Mouse (Mus musculus) liver, adult (tissue): ENCODE measurements around the gene Zfp418.
"Not testable (repeated sequence)": the region's sequence is repeated elsewhere in the genome, so short reads cannot be mapped to it uniquely, and the experiment has no call there.

ENCODE experiments used
- GATA4 ChIP-seq: IDR thresholded peaks from 2 replicates; pipeline ENCODE4 v1.6.1; 2014; ENCODE audit warnings: mild to moderate bottlenecking, low read length; ENCODE audit not compliant: insufficient replicate concordance

Gene Zfp418

DNA sequence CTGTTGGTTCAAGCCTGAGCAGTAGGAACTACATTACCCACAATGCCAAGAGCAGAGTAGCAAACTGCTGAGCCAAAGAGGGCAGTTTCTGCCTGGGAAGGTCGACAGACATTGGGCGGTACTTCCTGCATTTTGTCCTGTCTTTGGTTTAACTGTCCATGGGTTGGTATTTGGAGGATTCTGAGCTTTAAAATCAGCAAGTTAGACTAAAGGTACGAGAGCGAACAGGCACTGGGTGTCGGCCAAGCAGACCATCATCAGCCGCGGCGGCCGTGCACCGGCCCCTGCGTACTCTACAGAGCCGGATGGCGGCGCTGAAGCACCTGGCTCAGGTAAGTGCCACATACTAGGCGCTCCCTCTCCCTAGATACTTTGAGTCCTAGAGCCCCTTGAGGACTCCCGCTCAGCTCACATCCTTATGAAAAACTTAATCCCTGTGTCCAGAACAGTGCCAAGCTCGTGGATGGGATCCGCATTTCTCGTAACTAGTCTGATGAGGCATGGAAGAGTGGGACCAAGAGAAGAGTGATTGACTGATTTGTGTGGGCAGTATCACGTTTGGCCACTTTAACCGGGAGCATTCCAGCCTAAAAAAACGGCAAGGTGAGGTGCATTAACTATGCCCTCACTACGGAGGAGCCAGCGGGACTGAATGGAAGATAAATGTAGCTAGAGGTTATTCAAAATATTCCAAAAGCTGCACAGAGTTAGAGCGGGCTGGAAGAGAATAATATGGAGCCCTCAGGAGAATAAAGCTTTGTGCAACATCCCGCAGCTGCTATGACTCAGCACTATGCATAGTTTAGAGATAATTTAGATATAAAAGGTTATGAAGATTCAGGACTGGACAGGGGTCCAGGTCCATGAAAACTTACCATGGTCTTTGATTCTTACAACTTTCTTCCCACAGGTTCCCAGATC, at the start of gene Zfp418:
Gene Zfp418 (plus strand): TSS at position 104 of the 921 bp plus-strand sequence.
- TF ChIP-seq GATA4 = no peak

DNA sequence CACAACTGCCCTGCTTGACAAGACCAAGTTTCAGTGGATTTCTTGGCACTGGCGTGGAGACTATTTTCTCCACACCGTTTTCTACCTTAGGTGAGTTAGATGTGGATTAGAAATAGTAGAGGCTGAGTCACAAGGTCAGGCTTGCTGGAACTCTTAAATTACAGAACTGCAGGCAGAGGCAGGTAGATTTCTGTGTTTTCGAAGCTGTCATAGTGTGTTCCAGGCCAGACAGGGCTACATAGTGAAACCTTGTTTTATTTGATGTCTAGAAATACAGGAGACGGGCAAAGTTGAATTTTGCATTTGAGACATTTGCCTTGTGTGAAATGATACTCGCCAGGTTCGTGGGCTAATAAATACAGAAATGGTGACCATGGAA, 49.5 kb upstream of the Zfp418 start:
- no peak for TF ChIP-seq GATA4

DNA sequence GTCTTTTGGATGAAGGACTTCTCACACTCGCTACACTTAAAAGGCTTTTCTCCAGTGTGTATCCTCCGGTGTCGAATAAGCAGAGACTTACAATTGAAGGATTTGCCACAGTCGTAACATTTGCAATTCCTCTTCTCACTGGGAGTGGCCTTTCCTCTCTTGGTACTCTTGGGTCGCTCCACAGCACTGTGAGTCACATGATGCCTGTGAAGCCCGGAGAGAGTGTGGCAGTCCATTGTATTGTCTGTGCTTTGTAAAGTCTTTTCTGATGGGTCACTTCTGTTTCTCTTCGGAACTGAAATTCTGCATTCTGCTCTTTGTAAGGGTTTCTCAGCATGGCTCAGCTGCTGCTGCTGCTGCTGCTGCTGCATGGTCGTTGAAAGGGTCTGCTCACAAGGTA, 38.4 kb upstream of the Zfp418 start:
- TF ChIP-seq GATA4 = no peak

DNA sequence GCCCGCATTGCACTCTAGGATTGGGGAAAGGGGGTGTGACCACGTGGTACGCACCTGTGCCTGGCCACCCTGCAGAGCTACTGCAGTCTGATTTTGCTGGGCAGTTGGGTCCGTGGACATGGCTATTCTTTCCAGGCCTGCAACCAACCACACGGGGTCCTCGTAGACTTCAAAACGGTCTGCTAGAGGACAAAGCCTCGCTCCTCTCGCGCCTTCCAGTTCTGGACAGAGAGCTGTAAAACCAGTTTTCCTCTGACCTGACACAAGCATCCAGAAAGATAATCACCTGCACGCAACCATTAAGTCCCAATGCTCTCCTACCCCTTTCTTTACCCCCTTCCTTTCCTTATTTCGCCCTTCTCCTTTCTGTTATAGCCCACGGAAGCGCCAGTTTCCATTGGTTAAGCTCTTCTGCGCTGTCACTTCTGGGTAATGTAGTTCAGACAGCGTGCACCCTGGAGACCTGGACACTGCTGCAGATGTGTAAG, 34.7 kb upstream of the Zfp418 start, which contains the start of gene Zfp773:
Gene Zfp773 (minus strand): TSS at position 377 of the 488 bp plus-strand sequence.
- TF ChIP-seq GATA4 = no peak

DNA sequence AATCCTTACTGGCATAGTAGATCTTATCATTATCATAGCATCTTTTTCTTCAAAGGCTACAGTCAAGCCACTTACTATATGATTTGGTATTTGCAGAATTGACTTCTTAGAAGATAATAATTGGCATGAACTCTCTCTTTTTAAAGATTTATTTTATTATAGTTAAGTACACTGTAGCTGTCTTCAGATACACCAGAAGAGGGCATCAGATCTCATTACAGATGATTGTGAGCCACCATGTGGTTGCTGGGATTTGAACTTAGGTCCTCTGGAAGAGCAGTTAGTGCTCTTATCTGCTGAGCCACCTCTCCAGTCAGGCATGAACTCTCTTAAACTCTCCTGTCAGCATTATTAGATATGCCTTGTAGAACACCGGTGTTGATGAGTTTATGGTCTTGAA, 26.9 kb upstream of the Zfp418 start:
- TF ChIP-seq GATA4 = no peak

GRCm38 (mm10) chr7:7145991-7146608, 25.0 kb upstream of the Zfp418 start:
- TF ChIP-seq GATA4 = no peak

- TF ChIP-seq GATA4 = no peak
Observed at GRCm38 (mm10) chr7:7185897-7186296, 14.8 kb downstream of the Zfp418 start.

- TF ChIP-seq GATA4 = no peak
Observed at GRCm38 (mm10) chr7:7187417-7188190, 16.5 kb downstream of the Zfp418 start.

DNA sequence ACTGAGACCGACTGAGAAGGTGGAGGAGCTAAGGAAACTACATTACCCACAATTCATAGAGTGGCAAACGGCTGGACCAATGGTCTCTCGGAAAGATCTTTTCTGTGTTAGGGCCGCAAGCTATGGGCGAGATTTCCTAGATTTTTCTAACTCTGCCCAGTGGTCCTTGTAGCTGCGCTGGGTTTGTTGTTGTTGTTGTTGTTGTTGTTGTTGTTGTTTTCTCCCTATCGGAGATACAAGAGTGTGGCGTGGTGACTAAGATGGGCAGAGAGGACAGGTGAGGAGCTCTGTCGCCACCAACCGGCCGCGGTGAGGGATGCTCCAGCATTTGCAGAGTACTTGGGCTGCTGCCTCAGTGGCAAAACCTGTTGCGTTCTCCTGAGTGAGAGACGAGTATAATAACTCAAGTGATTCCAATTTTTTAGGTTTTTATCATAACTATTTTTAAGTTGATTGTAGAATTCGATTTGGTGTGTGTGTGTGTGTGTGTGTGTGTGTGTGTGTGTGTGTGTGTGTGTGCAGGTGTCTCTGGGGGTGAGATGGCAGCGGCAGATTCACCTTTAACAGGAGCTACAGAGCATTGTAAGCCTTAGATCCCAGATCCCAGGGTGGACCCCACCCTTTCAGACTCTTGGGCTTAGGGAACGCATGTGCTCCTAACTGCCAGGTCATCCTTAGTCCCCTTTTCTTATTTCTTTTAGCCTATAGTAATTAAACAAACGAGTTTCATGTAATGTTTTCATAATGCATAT, 17.2 kb downstream of the Zfp418 start:
- TF ChIP-seq GATA4 = no peak

DNA sequence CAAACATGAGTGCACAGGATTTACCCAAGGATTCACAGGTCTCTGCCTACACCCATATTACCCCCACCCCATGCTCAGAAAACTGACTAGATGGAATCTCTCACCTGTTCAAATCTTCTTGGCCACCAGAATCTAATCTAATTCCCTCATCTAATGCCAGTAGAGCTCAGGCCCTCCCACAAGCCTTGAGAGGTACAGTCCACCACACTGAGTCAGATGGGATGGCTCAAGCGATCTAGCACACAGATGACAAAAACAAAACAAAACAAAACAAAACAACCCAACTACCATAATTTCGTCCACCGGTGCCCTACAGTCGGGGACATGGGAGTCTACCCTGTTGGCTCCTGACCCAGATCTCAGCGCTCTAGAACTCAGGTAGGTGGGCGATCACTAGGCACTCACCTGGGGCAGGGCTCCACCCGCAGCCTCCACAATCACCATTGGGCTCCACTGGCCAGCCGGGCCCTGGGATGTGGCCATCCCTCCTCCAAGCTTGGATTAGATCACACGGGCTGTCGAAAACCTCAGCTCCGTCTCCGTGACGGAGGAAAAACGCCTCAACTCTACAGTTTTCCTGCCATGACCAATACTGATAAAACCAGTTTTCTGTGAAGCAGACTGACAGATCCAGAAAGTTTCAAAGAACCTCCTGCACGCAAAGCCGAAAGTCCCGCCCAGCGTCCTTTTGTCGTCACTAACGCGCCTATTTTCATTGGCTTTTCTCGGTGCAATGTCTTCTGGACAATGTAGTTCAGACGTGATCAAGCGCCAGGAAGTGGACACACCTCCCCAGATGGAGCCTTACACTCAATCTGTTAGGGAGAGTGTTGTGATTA, 38.4 kb downstream of the Zfp418 start, which contains the start of gene Zfp772:
Gene Zfp772 (minus strand): TSS at position 686 of the 839 bp plus-strand sequence.
- not testable (repeated sequence) for TF ChIP-seq GATA4
